Mouse (Mus musculus): ENCODE results near the gene Hist1h2ak.
"Not testable (repeated sequence)": the region's sequence is repeated elsewhere in the genome, so short reads cannot be mapped to it uniquely, and the experiment has no call there.

The Hist1h2ak gene

GRCm38 (mm10) chr13:21753524-21754285 lies at the start of gene Hist1h2ak, which contains the start of gene Hist1h2bn:
Hist1h2ak (minus strand) TSS chr13:21753827.
Hist1h2bn (plus strand) TSS chr13:21754123.
- DNase-seq (ENCODE audit: low read depth), result peak; percentile 100

GRCm38 (mm10) chr13:21803058-21803457 lies 49.4 kb upstream of the Hist1h2ak start:
- not testable (repeated sequence) for DNase-seq (ENCODE audit: low read depth)

- DNase-seq (ENCODE audit: low read depth), result not testable (repeated sequence)
Measured at GRCm38 (mm10) chr13:21797163-21797562, 43.5 kb upstream of the Hist1h2ak start.

GRCm38 (mm10) chr13:21795584-21795983 lies 42.0 kb upstream of the Hist1h2ak start:
- no peak for DNase-seq (ENCODE audit: low read depth)

- DNase-seq (ENCODE audit: low read depth), result peak; percentile 65
Measured at GRCm38 (mm10) chr13:21790601-21791283, 37.1 kb upstream of the Hist1h2ak start.

- peak; percentile 87 for DNase-seq (ENCODE audit: low read depth)
Measured at GRCm38 (mm10) chr13:21789925-21790324, 36.3 kb upstream of the Hist1h2ak start.

GRCm38 (mm10) chr13:21787760-21788593 lies 34.4 kb upstream of the Hist1h2ak start:
- DNase-seq (ENCODE audit: low read depth), result peak; percentile 84

GRCm38 (mm10) chr13:21786899-21787629 lies 33.4 kb upstream of the Hist1h2ak start, which contains the start of the genes Hist1h2an and Hist1h2bp:
Hist1h2an (minus strand) TSS chr13:21787218.
Hist1h2bp (plus strand) TSS chr13:21787461.
- peak; percentile 99 for DNase-seq (ENCODE audit: low read depth)

- DNase-seq (ENCODE audit: low read depth), result peak; percentile 90
Measured at GRCm38 (mm10) chr13:21786189-21786898, 32.7 kb upstream of the Hist1h2ak start.

GRCm38 (mm10) chr13:21784311-21784710 lies 30.7 kb upstream of the Hist1h2ak start:
- DNase-seq (ENCODE audit: low read depth), result no peak

GRCm38 (mm10) chr13:21783734-21784161 lies 30.1 kb upstream of the Hist1h2ak start:
- peak; percentile 87 for DNase-seq (ENCODE audit: low read depth)

GRCm38 (mm10) chr13:21783255-21783617 lies 29.6 kb upstream of the Hist1h2ak start, which contains the start of gene Hist1h3i:
Hist1h3i (minus strand) TSS chr13:21783370.
- DNase-seq (ENCODE audit: low read depth), result peak; percentile 99

GRCm38 (mm10) chr13:21782361-21783254 lies 29.0 kb upstream of the Hist1h2ak start:
- peak; percentile 95 for DNase-seq (ENCODE audit: low read depth)

GRCm38 (mm10) chr13:21781639-21782038 lies 28.0 kb upstream of the Hist1h2ak start:
- no peak for DNase-seq (ENCODE audit: low read depth)

- DNase-seq (ENCODE audit: low read depth), result peak; percentile 73
Measured at GRCm38 (mm10) chr13:21781021-21781555, 27.5 kb upstream of the Hist1h2ak start.

GRCm38 (mm10) chr13:21779767-21780731 lies 26.4 kb upstream of the Hist1h2ak start, which contains the start of gene Hist1h1b:
Hist1h1b (minus strand) TSS chr13:21780625.
- peak; percentile 97 for DNase-seq (ENCODE audit: low read depth)

GRCm38 (mm10) chr13:21778814-21779766 lies 25.5 kb upstream of the Hist1h2ak start:
- peak; percentile 98 for DNase-seq (ENCODE audit: low read depth)

Measured in 416B (cell line).